In genomic region chr5:114644918-114645317, GRCm38 (mm10) we compare ENCODE assay signal across 26 mouse cellular contexts. TPM values are rescaled to one million over a fixed set of nuclear protein-coding genes. Genes with fewer than 3 reads are reported as not detected.
DNase-seq lines count a peak whose midpoint lies in the region; ATAC-seq and TF ChIP-seq lines count a peak whose summit lies in the region.
"Had no signal": no experiment of that assay in that cellular context is flagged by ENCODE, and none has a peak within 500 bp of the region (broad histone marks: within the 10 kb centered on the region; RNA-seq: fewer than 3 reads in every experiment).

No protein-coding gene starts in this region.

- H3K4me3 ChIP-seq in forebrain, embryonic 10.5 days, result no peak overlapping the region
- no peak overlapping the region for H3K4me3 ChIP-seq in forebrain, embryonic 12.5 days (replicated peaks)
- H3K4me3 ChIP-seq in megakaryocyte, embryonic 14.5 days (replicated peaks), result peak overlapping the region; percentile 59
- no peak overlapping the region for H3K4me3 ChIP-seq in limb, embryonic 10.5 days
- no peak overlapping the region for H3K4me3 ChIP-seq in liver, embryonic 13.5 days (replicated peaks)
- no peak overlapping the region for H3K4me3 ChIP-seq in stomach, postnatal 0 days (ENCODE audit: low read depth, low read length)
- H3K4me3 ChIP-seq: erythroblast, embryonic 14.5 days; forebrain, embryonic 15.5 days; intestine, embryonic 15.5 days; kidney, embryonic 15.5 days; lung, embryonic 15.5 days; neural tube, embryonic 15.5 days had no signal

- no peak for ATAC-seq in forebrain, embryonic 12.5 days (ENCODE audit: low FRiP score)
- ATAC-seq in megakaryocyte, adult 5-6 weeks (ENCODE audit: poor library complexity, severe bottlenecking), result no peak
- peak; percentile 41; the same call in 1 of the 2 replicates for ATAC-seq in liver, embryonic 13.5 days (ENCODE audit: low read depth)
- no peak for ATAC-seq in stomach, postnatal 0 days (ENCODE audit: low FRiP score, low TSS enrichment)
- ATAC-seq: CD4-positive, CD25-positive, alpha-beta regulatory T cell, adult 4 months; forebrain, embryonic 15.5 days; hindbrain, embryonic 16.5 days; intestine, embryonic 15.5 days had no signal

- H3K27ac ChIP-seq in forebrain, embryonic 10.5 days, result 0 out of 2 replicates have a peak overlapping the region, but pooled peaks have one; percentile 4
- H3K27ac ChIP-seq in forebrain, embryonic 12.5 days, result no peak overlapping the region
- H3K27ac ChIP-seq in limb, embryonic 10.5 days, result peak overlapping the region; percentile 53; the same call in 1 of the 2 replicates
- no peak overlapping the region for H3K27ac ChIP-seq in liver, embryonic 13.5 days
- H3K27ac ChIP-seq in stomach, postnatal 0 days (replicated peaks), result no peak overlapping the region
- H3K27ac ChIP-seq: forebrain, embryonic 15.5 days; intestine, embryonic 15.5 days; kidney, embryonic 15.5 days; liver, embryonic 14.5 days; lung, embryonic 15.5 days; neural tube, embryonic 15.5 days had no signal

- no peak overlapping the region for H3K4me2 ChIP-seq in forebrain, embryonic 12.5 days
- no peak overlapping the region for H3K4me2 ChIP-seq in liver, embryonic 13.5 days
- no peak overlapping the region for H3K4me2 ChIP-seq in stomach, postnatal 0 days (replicated peaks; ENCODE audit: low read depth)
- H3K4me2 ChIP-seq: forebrain, embryonic 15.5 days; intestine, embryonic 15.5 days; kidney, embryonic 15.5 days; lung, embryonic 15.5 days; midbrain, embryonic 11.5 days; neural tube, embryonic 15.5 days had no signal

- no peaks in the 10 kb centered on the region for H3K9me3 ChIP-seq in forebrain, embryonic 10.5 days
- no peaks in the 10 kb centered on the region for H3K9me3 ChIP-seq in forebrain, embryonic 12.5 days
- no peaks in the 10 kb centered on the region for H3K9me3 ChIP-seq in megakaryocyte, embryonic 14.5 days
- H3K9me3 ChIP-seq in limb, embryonic 10.5 days (replicated peaks), result no peaks in the 10 kb centered on the region
- no peaks in the 10 kb centered on the region for H3K9me3 ChIP-seq in liver, embryonic 13.5 days (replicated peaks)
- no peaks in the 10 kb centered on the region for H3K9me3 ChIP-seq in stomach, postnatal 0 days (ENCODE audit: control insufficient read depth, low read length)
- H3K9me3 ChIP-seq: forebrain, embryonic 15.5 days; intestine, embryonic 15.5 days; kidney, embryonic 15.5 days; lung, embryonic 15.5 days; neural tube, embryonic 15.5 days had no signal

- no peak for TF ChIP-seq CTCF in stomach, postnatal 0 days (IDR thresholded peaks at IDR 0.05; ENCODE audit: low read depth)

- no peak for DNase-seq in forebrain, embryonic 10.5 days (ENCODE audit: extremely low spot score, low spot score)
- no peak for DNase-seq in limb, embryonic 10.5 days (ENCODE audit: low spot score)
- no peak for DNase-seq in liver, embryonic 13.5 days
- DNase-seq in stomach, postnatal 0 days (ENCODE audit: low spot score), result no peak
- no peak for DNase-seq in testis, postnatal 14 days (ENCODE audit: low spot score)
- DNase-seq: adrenal gland, postnatal 14 days; cerebellum, adult 8-10 months; cerebellum, postnatal 36 days; gastrocnemius, postnatal 10 days; heart, adult 18-20 months; heart, postnatal 36 days; kidney, postnatal 36 days; lung, postnatal 36 days had no signal

- H3K4me1 ChIP-seq in forebrain, embryonic 10.5 days, result peaks cover 45% of the 10 kb centered on the region
- H3K4me1 ChIP-seq in forebrain, embryonic 12.5 days, result peaks cover 19% of the 10 kb centered on the region
- H3K4me1 ChIP-seq in megakaryocyte, embryonic 14.5 days, result peaks cover 58% of the 10 kb centered on the region
- H3K4me1 ChIP-seq in limb, embryonic 10.5 days, result peaks cover 39% of the 10 kb centered on the region
- H3K4me1 ChIP-seq in liver, embryonic 13.5 days (replicated peaks), result peaks cover 28% of the 10 kb centered on the region
- peaks cover 9% of the 10 kb centered on the region for H3K4me1 ChIP-seq in stomach, postnatal 0 days (replicated peaks; ENCODE audit: control insufficient read depth, insufficient read depth)

- WGBS in forebrain, embryonic 10.5 days, result 55% methylated on average over 6 of the region's 6 CpGs
- 80% methylated on average over 6 of the region's 6 CpGs for WGBS in forebrain, embryonic 12.5 days
- WGBS in limb, embryonic 10.5 days, result 48% methylated on average over 6 of the region's 6 CpGs
- WGBS in liver, embryonic 13.5 days (ENCODE audit: insufficient replicate concordance), result 9% methylated on average over 6 of the region's 6 CpGs
- WGBS in stomach, postnatal 0 days, result 37% methylated on average over 6 of the region's 6 CpGs

- TF ChIP-seq EP300 in stomach, postnatal 0 days (optimal IDR thresholded peaks at IDR 0.05), result no peak

- H3K9ac ChIP-seq in forebrain, embryonic 12.5 days, result no peak overlapping the region
- H3K9ac ChIP-seq in liver, embryonic 13.5 days, result no peak overlapping the region
- no peak overlapping the region for H3K9ac ChIP-seq in stomach, postnatal 0 days (ENCODE audit: low read length)
- H3K9ac ChIP-seq: forebrain, embryonic 15.5 days; intestine, embryonic 15.5 days; kidney, embryonic 15.5 days; liver, embryonic 14.5 days; lung, embryonic 15.5 days; neural tube, embryonic 15.5 days had no signal

- H3K27me3 ChIP-seq in forebrain, embryonic 10.5 days (ENCODE audit: poor library complexity, severe bottlenecking), result peaks cover 77% of the 10 kb centered on the region
- H3K27me3 ChIP-seq in forebrain, embryonic 12.5 days, result peaks cover 46% of the 10 kb centered on the region
- H3K27me3 ChIP-seq in megakaryocyte, embryonic 14.5 days (replicated peaks), result peaks cover 68% of the 10 kb centered on the region
- peaks cover 48% of the 10 kb centered on the region for H3K27me3 ChIP-seq in limb, embryonic 10.5 days (ENCODE audit: low read depth, poor library complexity, severe bottlenecking)
- H3K27me3 ChIP-seq in liver, embryonic 13.5 days, result peaks cover 16% of the 10 kb centered on the region
- no peaks in the 10 kb centered on the region for H3K27me3 ChIP-seq in stomach, postnatal 0 days (ENCODE audit: control insufficient read depth, insufficient read depth, low read length)
- H3K27me3 ChIP-seq: intestine, embryonic 15.5 days had no signal

- H3K36me3 ChIP-seq in forebrain, embryonic 10.5 days (replicated peaks), result no peaks in the 10 kb centered on the region
- H3K36me3 ChIP-seq in forebrain, embryonic 12.5 days (replicated peaks), result no peaks in the 10 kb centered on the region
- no peaks in the 10 kb centered on the region for H3K36me3 ChIP-seq in megakaryocyte, embryonic 14.5 days (replicated peaks; ENCODE audit: low read length)
- no peaks in the 10 kb centered on the region for H3K36me3 ChIP-seq in limb, embryonic 10.5 days
- no peaks in the 10 kb centered on the region for H3K36me3 ChIP-seq in liver, embryonic 13.5 days
- H3K36me3 ChIP-seq in stomach, postnatal 0 days (ENCODE audit: control insufficient read depth, insufficient read depth, low read length), result no peaks in the 10 kb centered on the region
- H3K36me3 ChIP-seq: forebrain, embryonic 15.5 days; intestine, embryonic 15.5 days; kidney, embryonic 15.5 days; lung, embryonic 15.5 days; neural tube, embryonic 15.5 days had no signal

RNA-seq across cellular contexts. Expression of gene Trpv4, which starts 13.3 kb away (rescaled TPM):
- 0.17 and 0.31 TPM in 2 replicates for polyA plus RNA-seq in forebrain, embryonic 10.5 days (2016; fragmentation: Nextera tagmentation; extraction: Ambion mirVana)
- 0.67 and 0.69 TPM in 2 replicates for polyA plus RNA-seq in forebrain, embryonic 12.5 days (2016; fragmentation: Nextera tagmentation; extraction: Ambion mirVana)
- 1.5 and 2.1 TPM in 2 replicates for polyA plus RNA-seq in megakaryocyte, embryonic 14.5 days (2012; ENCODE audit: insufficient read depth, low replicate concordance)
- total RNA-seq in megakaryocyte, adult 5-6 weeks (2015), result 1.5 TPM in 2 replicates
- total RNA-seq in megakaryocyte, adult 5-6 weeks (2017), result 0.94 and 1.8 TPM in 2 replicates
- polyA plus RNA-seq in limb, embryonic 10.5 days (2016; fragmentation: Nextera tagmentation; extraction: Ambion mirVana), result 0.31 TPM in 2 replicates
- 0.17 and 0.23 TPM in 2 replicates for polyA plus RNA-seq in liver, embryonic 13.5 days (2015; fragmentation: Nextera tagmentation; extraction: Ambion mirVana)
- polyA plus RNA-seq in stomach, postnatal 0 days (2015; fragmentation: Nextera tagmentation; extraction: Ambion mirVana), result 2.1 and 2.8 TPM in 2 replicates

RNA-seq across cellular contexts. Expression of gene Gltp, which starts 45.9 kb away (rescaled TPM):
- polyA plus RNA-seq in forebrain, embryonic 10.5 days (2016; fragmentation: Nextera tagmentation; extraction: Ambion mirVana), result 86.9 and 88.8 TPM in 2 replicates
- 66.2 and 73.5 TPM in 2 replicates for polyA plus RNA-seq in forebrain, embryonic 12.5 days (2016; fragmentation: Nextera tagmentation; extraction: Ambion mirVana)
- polyA plus RNA-seq in megakaryocyte, embryonic 14.5 days (2012; ENCODE audit: insufficient read depth, low replicate concordance), result 38.6 and 56.2 TPM in 2 replicates
- total RNA-seq in megakaryocyte, adult 5-6 weeks (2015), result 268 and 269 TPM in 2 replicates
- 135 and 141 TPM in 2 replicates for total RNA-seq in megakaryocyte, adult 5-6 weeks (2017)
- 65.4 and 78.6 TPM in 2 replicates for polyA plus RNA-seq in limb, embryonic 10.5 days (2016; fragmentation: Nextera tagmentation; extraction: Ambion mirVana)
- 36.1 and 41.7 TPM in 2 replicates for polyA plus RNA-seq in liver, embryonic 13.5 days (2015; fragmentation: Nextera tagmentation; extraction: Ambion mirVana)
- 482 and 496 TPM in 2 replicates for polyA plus RNA-seq in stomach, postnatal 0 days (2015; fragmentation: Nextera tagmentation; extraction: Ambion mirVana)

Comparison
In these comparisons a context has a peak if more than half of its experiments do, and no peak if none do; other contexts are left out.
1. H3K27ac ChIP-seq: peak in forebrain, embryonic 10.5 days (single experiment) and limb, embryonic 10.5 days (single experiment); none in forebrain, embryonic 12.5 days (single experiment), liver, embryonic 13.5 days (single experiment) and stomach, postnatal 0 days (single experiment).